Mouse (Mus musculus) stomach, embryonic 15.5 days (tissue): Measurements from ENCODE around the gene Cnksr3. TPM values are rescaled to one million over a fixed set of nuclear protein-coding genes. Genes with fewer than 3 reads are reported as not detected.

Experiments
- ATAC-seq: fragments of 200-750 bp; cut with Nextera tagmentation; 2 replicates; pipeline ENCODE4 v1.8.0; 2017; ENCODE audit warnings: low read depth, moderate number of reproducible peaks, moderate TSS enrichment; ENCODE audit not compliant: insufficient read depth, low FRiP score
- H3K27ac ChIP-seq: fragments of 300-500 bp; sonication (generic); 2 replicates; pipeline ENCODE4 v1.5.1; 2015; ENCODE audit warnings: mild to moderate bottlenecking, inconsistent platforms
- H3K27me3 ChIP-seq: fragments of 300-500 bp; sonication (generic); replicated peaks from 2 replicates; pipeline ENCODE4 v1.6.1; 2015; ENCODE audit warnings: inconsistent platforms
- H3K36me3 ChIP-seq: fragments of 300-500 bp; sonication (generic); 2 replicates; pipeline ENCODE4 v1.6.1; 2015; ENCODE audit warnings: inconsistent platforms
- H3K4me1 ChIP-seq: fragments of 300-500 bp; sonication (generic); 2 replicates; pipeline ENCODE4 v1.6.1; 2015; ENCODE audit warnings: inconsistent platforms
- H3K4me2 ChIP-seq: fragments of 300-500 bp; sonication (generic); 2 replicates; pipeline ENCODE4 v1.6.1; 2015; ENCODE audit warnings: mild to moderate bottlenecking, inconsistent platforms
- H3K4me3 ChIP-seq: fragments of 300-500 bp; sonication (generic); replicated peaks from 2 replicates; pipeline ENCODE4 v1.5.1; 2015; ENCODE audit warnings: inconsistent platforms
- H3K9ac ChIP-seq: fragments of 300-500 bp; sonication (generic); 2 replicates; pipeline ENCODE4 v1.6.1; 2015; ENCODE audit warnings: inconsistent platforms
- H3K9me3 ChIP-seq: fragments of 300-500 bp; sonication (generic); 2 replicates; pipeline ENCODE4 v1.6.1; 2016; ENCODE audit warnings: inconsistent platforms
- WGBS: fragments of 180-500 bp; shearing (Covaris S2); methylation state at CpG from one replicate; pipeline ENCODE4 v1.1.7; 2015; 5-methylcytosine and 5-hydroxymethylcytosine counted together
- polyA plus RNA-seq: library from polyadenylated mRNA; unstranded; fragments of >200 nt; fragmentation: Nextera tagmentation; extraction: Ambion mirVana; gene quantifications from 2 replicates; pipeline ENCODE4 v1.2.1, GENCODE M21; 2015

Gene Cnksr3
- 14.6 and 18.3 TPM in 2 replicates for polyA plus RNA-seq

DNA sequence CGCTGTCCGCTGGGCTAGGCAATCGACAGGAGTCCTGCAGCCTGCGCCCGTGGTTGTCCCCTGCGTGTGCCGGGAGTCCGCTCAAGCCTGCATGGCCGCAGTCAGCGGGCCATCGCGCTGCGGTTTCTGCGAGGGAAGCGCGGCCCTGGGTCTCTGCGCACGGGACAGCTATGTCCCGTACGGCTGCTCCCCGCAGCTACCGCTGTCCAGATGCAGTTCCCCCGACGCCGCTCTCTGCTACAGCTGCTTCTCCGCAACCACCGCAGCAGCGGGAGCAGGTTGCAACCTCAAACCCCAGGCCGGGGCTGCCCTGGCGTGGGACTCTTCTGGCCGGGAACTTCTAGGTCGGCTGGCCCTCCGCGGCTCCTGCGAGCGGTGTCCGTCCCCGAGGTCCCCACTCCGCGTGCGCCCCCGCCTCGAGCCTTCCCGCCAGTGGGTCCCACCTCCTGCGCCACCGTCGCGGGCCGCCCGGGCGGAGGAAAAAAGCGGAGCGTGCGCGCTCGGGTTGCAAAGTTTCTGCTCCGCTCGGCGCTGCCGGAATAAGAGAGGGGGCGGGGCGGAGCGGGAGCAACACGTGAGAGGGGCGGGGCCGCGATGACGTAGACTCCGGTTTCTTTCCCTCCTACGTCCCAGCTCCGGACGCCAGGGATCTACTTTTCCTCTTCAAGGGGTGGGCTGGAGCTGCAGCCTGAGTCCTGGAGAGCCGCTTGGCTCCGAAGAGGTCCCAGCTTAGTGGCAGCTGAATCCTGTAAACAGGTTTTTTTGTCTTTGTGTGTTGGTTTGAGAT is at the start of gene Cnksr3:
Gene Cnksr3, minus strand, starts transcription at position 542 of the 787 bp plus-strand sequence.
- H3K4me3 ChIP-seq = peak within 1 kb of the TSS; percentile 83
- H3K4me2 ChIP-seq = peak within 1 kb of the TSS; percentile 78
- H3K4me1 ChIP-seq = peaks cover 20% of the 10 kb centered on the region; the same call in 1 of the 2 replicates
- H3K36me3 ChIP-seq = no peaks in the 10 kb centered on the region
- ATAC-seq = peak; percentile 84
- WGBS = under 1% methylated on average over 74 of the region's 74 CpGs
- H3K9ac ChIP-seq = peak within 1 kb of the TSS; percentile 84
- H3K27ac ChIP-seq = peak within 1 kb of the TSS; percentile 94
- no peaks in the 10 kb centered on the region for H3K27me3 ChIP-seq
- no peaks in the 10 kb centered on the region for H3K9me3 ChIP-seq

DNA sequence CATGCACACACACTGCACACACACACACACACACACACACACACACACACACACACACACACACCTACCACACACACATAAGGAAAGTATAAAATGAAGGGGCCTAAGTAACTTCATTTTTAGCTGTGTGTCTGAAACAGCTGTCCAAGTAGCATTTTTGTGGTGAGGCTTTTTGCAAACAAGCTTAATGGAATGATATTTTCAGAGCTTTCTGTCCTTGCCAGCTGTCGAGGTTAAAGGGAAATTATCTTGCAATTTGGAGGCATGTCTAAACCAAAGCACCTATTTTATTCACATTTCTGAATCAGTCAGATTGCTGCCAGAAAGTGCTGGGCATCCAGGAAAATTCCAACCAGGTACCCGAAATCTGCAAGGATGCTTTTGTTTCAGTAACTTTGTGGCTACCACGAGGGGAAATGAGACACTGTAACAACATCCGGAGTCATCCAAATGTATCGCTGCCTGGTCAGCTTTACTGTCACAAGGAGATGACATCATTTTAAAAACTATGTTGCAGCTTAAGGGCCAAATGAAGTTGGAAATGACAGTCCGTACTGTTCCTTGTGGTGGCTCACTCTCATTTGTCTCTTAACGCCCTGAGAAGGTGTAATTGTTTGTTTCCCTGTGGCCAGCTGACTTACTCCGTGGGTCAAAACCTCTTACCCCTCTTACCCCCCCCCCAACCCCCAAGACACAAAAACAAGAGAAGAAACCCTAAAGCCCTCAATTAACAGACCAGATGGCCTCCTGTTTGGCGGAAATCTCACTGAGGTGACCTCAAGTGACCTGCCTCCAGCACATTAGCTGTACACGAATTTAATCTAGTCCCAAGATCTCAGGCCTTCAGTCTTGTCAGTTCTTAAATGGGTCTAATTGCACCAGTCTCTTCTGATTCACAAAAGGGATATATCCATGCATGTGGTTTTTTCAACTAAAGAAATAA is 48.4 kb upstream of the Cnksr3 start:
- Histone ChIP-seq H3K9me3 (no peaks in the 10 kb centered on the region), H3K27ac (no peak overlapping the region), H3K27me3 (no peaks in the 10 kb centered on the region), H3K36me3 (no peaks in the 10 kb centered on the region), H3K4me3 (no peak overlapping the region), H3K4me2 (no peak overlapping the region), H3K9ac (no peak overlapping the region), H3K4me1 (no peaks in the 10 kb centered on the region)
- no peak for ATAC-seq
- WGBS = 45% methylated on average over 10 of the region's 10 CpGs

DNA sequence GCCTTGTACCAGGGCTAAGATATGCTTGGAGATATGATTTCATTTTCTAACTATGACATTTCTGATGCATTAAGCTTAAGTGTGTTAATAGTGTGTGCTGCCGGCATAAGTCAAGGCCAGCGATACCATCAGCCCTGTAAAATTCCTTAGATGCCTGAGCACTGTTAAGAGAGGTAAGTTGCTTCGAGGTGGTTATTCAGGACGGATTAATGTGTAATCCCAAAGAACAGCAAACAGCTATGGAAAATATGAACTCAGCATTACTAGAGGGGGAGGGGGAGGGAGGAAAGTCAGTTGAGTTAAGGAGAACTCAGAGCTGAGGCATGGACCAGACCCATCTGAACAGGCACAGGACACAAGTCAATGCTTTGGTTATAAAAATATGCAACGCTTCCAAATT is 46.6 kb upstream of the Cnksr3 start:
- ATAC-seq = no peak

DNA sequence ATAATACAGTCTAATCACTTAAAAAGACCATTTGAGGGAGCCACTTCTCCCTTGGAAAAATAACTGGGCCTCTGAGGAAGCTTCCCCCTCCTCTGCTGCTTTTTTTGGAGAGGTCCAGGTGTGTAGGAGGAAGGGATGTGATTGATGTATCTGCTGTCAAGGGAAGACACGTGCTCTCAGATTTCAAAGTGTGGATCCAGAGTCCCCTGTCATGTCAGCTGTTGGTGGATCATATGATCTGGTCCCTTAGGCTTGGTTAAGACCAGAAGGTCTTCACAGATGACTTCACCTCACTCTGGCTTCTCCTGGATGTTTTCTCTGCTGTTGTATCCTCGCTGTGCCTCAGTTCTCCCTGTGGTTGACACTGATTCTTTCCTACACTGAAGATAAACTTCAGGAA is 38.4 kb upstream of the Cnksr3 start:
- Histone ChIP-seq H3K9me3 (no peaks in the 10 kb centered on the region), H3K4me1 (no peaks in the 10 kb centered on the region), H3K27ac (no peak overlapping the region), H3K36me3 (no peaks in the 10 kb centered on the region), H3K4me2 (no peak overlapping the region), H3K9ac (no peak overlapping the region), H3K4me3 (no peak overlapping the region), H3K27me3 (no peaks in the 10 kb centered on the region)
- ATAC-seq = no peak
- 70% methylated on average over 2 of the region's 2 CpGs for WGBS

More for the DNA sequence above, 46.6 kb upstream of the Cnksr3 start:
- no peaks in the 10 kb centered on the region for H3K27me3 ChIP-seq
- H3K9ac ChIP-seq = no peak overlapping the region
- no peaks in the 10 kb centered on the region for H3K36me3 ChIP-seq
- no peak overlapping the region for H3K27ac ChIP-seq
- H3K9me3 ChIP-seq = no peaks in the 10 kb centered on the region
- 59% methylated on average over 5 of the region's 5 CpGs for WGBS
- H3K4me2 ChIP-seq = no peak overlapping the region
- H3K4me1 ChIP-seq = no peaks in the 10 kb centered on the region
- no peak overlapping the region for H3K4me3 ChIP-seq

DNA sequence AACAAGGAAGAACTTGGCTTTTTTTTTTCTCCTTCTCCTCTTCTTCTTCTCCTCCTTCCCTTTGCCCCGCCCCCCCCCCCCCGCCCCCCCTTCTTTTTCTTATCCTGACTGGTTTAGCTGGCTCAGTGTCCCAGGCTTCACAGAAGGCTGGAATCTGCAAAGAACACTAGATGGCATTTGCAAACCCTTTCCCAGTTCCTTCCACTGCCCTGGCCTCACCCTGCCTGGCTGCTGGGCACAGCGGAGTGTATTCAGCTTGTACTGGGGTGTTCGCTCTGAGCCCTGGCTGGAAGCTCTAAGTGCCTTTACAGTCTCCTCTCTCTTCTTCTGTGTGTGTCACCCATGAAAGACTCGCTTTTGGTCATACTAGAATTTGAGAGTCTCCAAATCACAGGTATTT is 22.6 kb upstream of the Cnksr3 start:
- 32% methylated on average over 4 of the region's 5 CpGs for WGBS
- no peak overlapping the region for H3K27ac ChIP-seq
- no peaks in the 10 kb centered on the region for H3K9me3 ChIP-seq
- no peaks in the 10 kb centered on the region for H3K27me3 ChIP-seq
- H3K4me2 ChIP-seq = no peak overlapping the region
- H3K4me3 ChIP-seq = no peak overlapping the region
- no peaks in the 10 kb centered on the region for H3K4me1 ChIP-seq
- H3K36me3 ChIP-seq = no peaks in the 10 kb centered on the region
- no peak overlapping the region for H3K9ac ChIP-seq
- ATAC-seq = no peak

DNA sequence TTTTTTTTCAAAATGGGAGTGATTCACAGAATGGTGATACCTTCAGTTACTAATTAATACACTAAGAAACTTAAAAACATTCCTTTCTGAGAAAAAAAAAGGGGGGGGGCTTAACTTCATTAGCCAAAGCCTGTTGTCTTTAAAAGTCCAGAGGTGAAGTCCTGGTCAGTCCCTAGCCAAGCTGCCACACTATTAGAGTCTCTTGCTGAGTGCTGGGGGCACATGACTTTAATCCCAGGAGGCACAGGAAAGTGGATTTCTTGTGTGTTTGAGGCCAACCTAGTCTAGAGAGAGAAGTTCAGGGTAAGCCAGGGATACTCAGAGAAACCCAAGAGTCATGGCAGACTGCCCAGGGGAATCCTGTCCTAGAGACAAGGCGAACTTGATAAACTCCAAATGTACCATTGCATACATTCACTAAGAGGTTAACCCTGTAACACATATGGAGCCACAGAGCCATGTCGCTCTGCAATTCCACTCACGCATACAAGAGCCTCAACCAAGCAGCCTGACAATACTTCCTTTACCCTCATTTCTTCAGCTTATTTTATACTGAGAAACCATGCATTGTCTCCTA is 5.6 kb upstream of the Cnksr3 start:
- H3K27me3 ChIP-seq = no peaks in the 10 kb centered on the region
- no peaks in the 10 kb centered on the region for H3K36me3 ChIP-seq
- H3K9me3 ChIP-seq = no peaks in the 10 kb centered on the region
- H3K4me1 ChIP-seq = peaks cover 12% of the 10 kb centered on the region; the same call in 1 of the 2 replicates
- H3K4me2 ChIP-seq = no peak overlapping the region
- no peak for ATAC-seq
- H3K4me3 ChIP-seq = no peak overlapping the region
- H3K9ac ChIP-seq = no peak overlapping the region
- 75% methylated on average over 3 of the region's 3 CpGs for WGBS
- no peak overlapping the region for H3K27ac ChIP-seq

DNA sequence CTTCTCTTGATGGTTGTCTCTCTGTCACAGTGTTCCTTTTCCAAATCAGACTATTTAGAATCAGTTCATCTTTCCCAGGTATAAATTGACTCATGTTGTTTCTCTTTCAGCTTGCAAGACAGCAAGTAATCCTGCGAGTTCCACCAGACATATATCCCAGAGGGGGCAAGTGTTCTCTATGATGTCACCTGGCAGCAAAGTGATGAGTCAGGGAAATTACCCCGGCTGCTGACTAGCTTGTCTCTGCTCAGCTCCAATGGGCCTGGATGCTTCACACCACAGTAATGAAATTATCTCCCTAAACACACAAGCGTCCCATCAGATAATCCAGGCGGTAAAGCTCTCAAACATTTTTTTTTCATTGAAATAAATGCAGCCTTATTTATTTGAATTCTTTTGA is 2.7 kb upstream of the Cnksr3 start:
- Histone ChIP-seq H3K27me3 (no peaks in the 10 kb centered on the region), H3K9me3 (no peaks in the 10 kb centered on the region), H3K27ac (no peak overlapping the region), H3K9ac (no peak overlapping the region), H3K36me3 (no peaks in the 10 kb centered on the region), H3K4me3 (no peak overlapping the region), H3K4me1 (peaks cover 12% of the 10 kb centered on the region; the same call in 1 of the 2 replicates), H3K4me2 (no peak overlapping the region)
- WGBS = 74% methylated on average over 4 of the region's 4 CpGs
- no peak for ATAC-seq

DNA sequence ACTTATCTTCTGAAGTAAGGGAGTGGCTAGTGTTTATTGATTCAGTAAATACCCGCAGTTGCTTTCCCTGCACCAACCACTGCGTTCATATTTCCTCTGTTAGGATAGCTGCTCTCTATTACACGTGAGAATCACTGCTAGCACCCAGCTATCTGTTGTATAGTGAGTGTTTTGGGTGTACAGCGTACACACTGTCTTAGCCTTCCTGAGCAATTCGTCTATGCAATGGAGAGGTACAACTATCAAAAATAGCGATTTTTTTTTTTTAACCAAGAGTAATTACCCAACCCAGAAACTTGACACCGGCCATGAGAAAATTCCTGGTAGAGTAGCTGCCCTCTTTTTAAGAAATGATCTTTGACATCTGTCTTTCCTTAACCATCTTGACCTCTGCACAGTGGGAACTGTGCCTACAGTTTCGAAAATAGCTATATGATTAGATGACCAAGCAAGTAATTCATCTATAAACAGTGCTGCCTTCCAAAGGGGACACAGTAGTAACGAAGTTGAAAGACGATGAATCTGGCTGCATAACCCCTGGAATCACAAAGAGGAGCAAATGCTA is 1.1 kb upstream of the Cnksr3 start:
- Histone ChIP-seq H3K27ac (peak overlapping the region; percentile 94), H3K27me3 (no peaks in the 10 kb centered on the region), H3K9ac (no peak overlapping the region), H3K9me3 (no peaks in the 10 kb centered on the region), H3K4me1 (peaks cover 20% of the 10 kb centered on the region; the same call in 1 of the 2 replicates), H3K36me3 (no peaks in the 10 kb centered on the region), H3K4me3 (peak overlapping the region; percentile 83), H3K4me2 (peak overlapping the region; percentile 78)
- no peak for ATAC-seq
- 21% methylated on average over 10 of the region's 10 CpGs for WGBS

DNA sequence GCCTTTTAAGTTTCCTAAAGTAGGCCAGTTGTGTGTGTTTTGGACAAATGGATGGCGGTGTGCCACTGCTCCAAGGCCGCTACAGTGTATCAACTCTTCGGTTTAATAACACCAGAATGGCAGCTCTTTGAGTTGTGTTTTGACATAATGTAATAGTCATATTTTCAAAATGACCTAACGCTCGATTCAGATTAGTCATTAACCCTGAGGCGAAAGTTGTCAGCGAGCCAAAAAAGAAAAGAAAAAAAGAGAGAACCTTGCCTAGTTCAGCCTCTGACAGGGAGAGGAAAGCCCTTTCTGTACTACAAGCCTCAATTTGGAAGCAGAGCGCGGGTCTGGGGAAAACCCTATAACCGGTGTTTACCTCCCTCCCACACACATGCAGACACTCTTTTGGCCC is 500 bp upstream of the Cnksr3 start:
- Histone ChIP-seq H3K27ac (peak overlapping the region; percentile 94), H3K27me3 (no peaks in the 10 kb centered on the region), H3K36me3 (no peaks in the 10 kb centered on the region), H3K9ac (peak overlapping the region; percentile 10; the same call in 1 of the 2 replicates), H3K4me2 (peak overlapping the region; percentile 78), H3K9me3 (no peaks in the 10 kb centered on the region), H3K4me3 (peak overlapping the region; percentile 83), H3K4me1 (peaks cover 20% of the 10 kb centered on the region; the same call in 1 of the 2 replicates)
- 3% methylated on average over 10 of the region's 10 CpGs for WGBS
- ATAC-seq = peak; percentile 29

DNA sequence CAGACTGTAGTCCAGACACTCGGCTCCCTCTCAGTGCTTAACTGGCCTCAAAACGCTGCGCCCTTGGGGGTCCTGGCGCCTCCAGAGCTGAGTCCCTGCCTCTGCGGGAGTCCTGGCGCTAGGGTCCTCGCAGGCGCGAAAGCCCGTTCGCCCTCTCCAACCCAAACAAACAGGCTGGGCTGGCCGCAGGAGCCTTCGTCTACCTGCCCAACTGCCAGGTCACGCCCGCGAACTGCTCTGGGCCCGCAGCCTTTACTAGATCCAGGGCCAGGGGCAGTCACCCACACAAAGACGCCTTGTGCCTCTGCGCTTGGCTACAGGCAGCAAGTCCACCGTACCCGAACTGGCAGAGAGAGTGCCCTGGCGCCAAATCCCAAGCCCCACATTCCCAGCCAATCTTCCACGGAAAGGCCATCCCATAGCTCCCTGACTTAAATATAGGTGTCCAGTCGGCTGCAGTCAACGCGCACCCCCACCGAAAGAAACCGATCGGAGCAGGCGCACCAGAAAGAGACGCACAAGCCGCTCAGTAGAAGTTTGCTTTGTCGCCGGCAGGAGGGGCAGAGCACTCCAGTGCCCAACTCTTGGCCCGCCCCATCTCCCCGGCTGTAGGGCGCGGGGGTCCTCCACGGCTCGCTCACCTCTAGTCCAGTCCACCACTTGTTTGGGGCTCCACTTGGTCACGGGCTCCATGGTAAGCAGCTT is 894 bp downstream of the Cnksr3 start:
- H3K9me3 ChIP-seq = no peaks in the 10 kb centered on the region
- H3K36me3 ChIP-seq = no peaks in the 10 kb centered on the region
- peak overlapping the region; percentile 94 for H3K27ac ChIP-seq
- H3K4me3 ChIP-seq = peak overlapping the region; percentile 83
- no peaks in the 10 kb centered on the region for H3K27me3 ChIP-seq
- peaks cover 20% of the 10 kb centered on the region; the same call in 1 of the 2 replicates for H3K4me1 ChIP-seq
- under 1% methylated on average over 41 of the region's 41 CpGs for WGBS
- peak overlapping the region; percentile 84 for H3K9ac ChIP-seq
- peak; percentile 75 for ATAC-seq
- H3K4me2 ChIP-seq = peak overlapping the region; percentile 78
